Mouse (Mus musculus): ENCODE results near the gene Tfeb.

Gene Tfeb

DNA sequence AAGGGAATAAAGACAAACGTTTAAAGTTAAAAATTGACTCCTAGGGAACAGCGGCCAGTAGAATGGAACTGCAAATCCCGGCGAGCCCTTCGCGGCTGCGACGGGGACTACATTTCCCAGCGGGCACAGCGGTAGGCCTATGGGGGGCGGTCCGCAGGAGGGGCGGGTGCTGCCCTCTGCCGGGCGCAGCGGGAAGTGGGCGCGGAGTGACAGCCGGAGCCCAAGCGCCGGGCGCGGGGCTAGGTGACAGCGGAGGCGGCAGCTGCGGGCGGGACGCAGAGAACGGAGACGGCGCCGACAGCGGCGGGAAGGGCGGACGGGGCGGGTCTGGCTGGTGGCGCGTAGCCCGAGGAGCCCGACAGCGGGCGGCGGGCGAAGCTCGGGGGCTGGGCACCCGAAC is at the start of gene Tfeb:
Gene Tfeb, plus strand, starts transcription at position 175 of the 400 bp plus-strand sequence.
- peak; percentile 95 for DNase-seq (ENCODE audit: low read depth)

DNA sequence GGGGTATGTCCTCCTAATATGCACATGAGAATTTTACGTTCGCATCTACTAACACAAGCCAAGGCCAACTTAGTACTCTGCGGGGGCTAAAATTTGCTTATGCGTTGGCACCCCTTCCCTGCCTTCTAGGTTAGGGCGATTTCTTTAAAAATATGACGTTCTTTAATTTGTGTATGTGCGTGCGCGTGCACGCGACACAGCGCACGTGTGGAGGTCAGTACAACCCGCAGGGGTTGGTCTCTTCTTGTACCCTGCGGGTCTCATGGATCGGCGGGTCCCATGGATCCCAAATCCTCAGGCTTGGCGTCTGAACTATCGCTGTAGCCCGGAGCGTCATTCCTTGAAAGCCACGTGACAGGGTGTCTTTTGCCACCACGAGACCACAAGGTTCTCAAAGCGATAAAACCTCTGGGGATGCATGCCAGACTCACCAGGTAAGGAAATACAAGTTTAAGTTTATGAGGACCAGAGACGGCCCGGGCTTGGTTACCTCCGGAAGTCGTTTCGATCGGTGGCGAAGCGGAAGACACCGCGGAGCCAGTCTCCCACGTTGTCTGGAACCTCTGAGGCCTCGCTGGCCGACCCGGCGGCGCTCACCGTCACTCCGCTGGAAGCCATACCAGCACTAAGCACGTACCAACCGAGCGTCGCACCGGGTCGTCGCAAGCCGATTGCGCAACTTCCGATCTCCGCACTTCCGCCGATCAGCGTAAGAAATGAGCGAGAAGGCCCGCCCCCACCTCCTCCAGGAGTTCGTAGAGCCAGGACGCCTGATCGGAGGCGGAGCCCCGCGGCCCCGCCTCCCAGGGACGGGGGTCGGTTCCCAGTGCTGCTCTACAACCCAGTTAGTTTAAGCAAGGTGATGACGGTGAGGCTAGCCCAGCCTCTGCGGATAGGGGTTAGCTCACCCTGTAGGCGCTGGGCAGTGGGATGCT is 49.2 kb upstream of the Tfeb start:
- peak; percentile 96 for DNase-seq (ENCODE audit: low read depth)

DNA sequence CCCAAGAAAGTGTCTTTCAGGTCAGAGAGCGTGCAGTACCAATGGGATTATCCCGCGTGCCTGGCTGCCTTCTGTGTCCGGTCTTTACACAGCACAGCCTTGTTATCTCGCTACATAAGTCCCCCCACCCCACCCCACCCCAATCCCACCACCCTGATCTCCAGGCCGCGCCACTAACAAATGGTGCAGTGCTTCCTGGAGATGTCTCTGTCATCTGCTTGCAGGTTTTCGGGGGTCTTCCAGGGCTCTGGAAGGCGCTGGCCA is 48.6 kb upstream of the Tfeb start, which contains the start of gene Tomm6:
Gene Tomm6, minus strand, starts transcription at position 43 of the 264 bp plus-strand sequence.
- no peak for DNase-seq (ENCODE audit: low read depth)

DNA sequence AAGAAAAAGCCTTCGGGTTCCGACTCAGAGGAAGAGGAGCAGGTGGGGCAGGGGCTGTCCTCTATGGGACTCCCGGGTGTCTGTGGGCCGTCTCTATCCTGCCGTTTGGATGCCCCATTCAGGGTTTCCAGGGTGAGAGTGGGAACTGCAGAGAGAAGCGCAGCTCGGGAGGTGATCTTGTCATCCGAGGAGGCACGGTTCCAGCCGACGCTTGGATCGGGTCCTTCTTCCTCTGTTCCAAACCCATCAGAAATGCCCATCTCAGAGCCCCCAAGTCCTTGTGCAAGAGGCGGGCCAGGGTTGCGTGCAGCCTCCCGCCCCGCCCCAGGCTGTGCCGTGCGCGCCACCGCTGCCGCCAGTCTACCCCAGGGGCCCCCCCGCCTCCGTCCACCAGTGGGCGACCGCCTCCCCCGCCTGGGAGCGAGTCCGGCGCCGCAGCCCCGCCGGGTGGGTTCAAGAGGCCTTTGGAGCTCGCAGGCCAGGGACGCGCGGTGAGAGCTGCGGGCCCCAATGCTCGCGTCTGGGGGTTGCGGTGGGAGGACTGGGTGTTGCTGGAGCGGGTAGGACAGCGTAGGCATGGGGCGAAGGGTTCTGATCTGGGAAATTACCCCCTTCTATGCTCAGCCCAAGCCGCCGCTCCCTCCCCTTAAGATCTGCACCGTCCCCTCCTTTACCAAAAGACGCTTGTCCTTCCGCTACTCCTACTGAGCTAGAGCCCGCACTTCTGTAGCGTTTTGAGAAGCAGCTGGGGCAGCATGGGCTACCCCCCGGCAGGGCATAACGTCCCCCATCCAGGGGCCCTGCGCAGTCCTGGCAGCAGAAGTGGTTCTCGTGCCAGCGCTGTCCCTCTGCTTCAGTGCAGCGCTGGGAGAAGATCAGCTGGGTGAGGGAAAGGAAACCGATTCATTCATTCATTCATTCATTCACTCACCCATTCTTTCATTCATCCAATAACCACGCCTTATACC is 47.9 kb upstream of the Tfeb start, which contains the start of gene Frs3:
Gene Frs3, plus strand, starts transcription at position 423 of the 968 bp plus-strand sequence.
- DNase-seq (ENCODE audit: low read depth): peak; percentile 61

- no peak for DNase-seq (ENCODE audit: low read depth)
These were observed 46.9 kb upstream of the Tfeb start for GRCm38 (mm10) chr17:47689894-47690293.

GRCm38 (mm10) chr17:47691650-47692049 is 45.2 kb upstream of the Tfeb start:
- DNase-seq (ENCODE audit: low read depth): no peak

DNA sequence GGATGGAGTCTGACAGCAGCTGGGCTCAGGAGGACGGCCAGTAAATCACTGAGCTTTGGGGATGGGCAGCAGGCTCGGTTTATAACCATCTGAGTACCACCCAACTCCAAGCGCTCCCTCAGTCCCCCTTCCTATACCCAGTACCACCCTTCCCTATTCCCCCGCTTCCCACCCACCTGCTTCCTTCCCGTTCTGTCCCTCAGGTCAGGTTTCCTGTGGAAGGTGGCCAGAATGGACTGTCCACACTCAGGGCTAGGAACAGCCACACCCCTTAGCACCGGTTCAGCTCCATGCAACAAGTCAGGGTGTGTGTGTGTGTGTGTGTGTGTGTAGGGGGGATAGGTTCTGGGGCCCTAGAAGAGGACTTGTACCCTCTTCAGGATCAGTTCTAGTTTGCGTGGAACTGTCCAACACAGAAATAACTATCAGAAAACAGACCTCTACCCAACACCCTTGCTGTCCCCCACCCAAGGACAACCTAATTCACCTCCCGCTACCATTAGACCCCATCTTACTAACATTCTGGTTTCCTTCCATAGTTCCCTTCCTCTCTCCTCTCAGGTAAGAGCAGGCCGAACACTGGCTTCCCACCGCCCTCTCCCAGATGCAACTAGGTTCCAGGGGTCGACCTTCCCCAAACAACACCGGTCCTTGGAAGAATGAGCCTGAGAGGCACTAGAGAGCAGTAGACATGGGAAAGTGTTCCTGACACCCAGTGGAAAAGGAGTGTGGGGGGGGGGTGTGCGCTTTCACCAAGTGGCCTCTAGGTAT is 43.0 kb upstream of the Tfeb start:
- no peak for DNase-seq (ENCODE audit: low read depth)

GRCm38 (mm10) chr17:47694442-47694502 is 42.6 kb upstream of the Tfeb start, which contains the start of gene Gm21981:
Gm21981 (minus strand) TSS chr17:47694455.
- DNase-seq (ENCODE audit: low read depth): no peak

- DNase-seq (ENCODE audit: low read depth): peak; percentile 97
These were observed 42.1 kb upstream of the Tfeb start, which contains the start of gene Prickle4 for GRCm38 (mm10) chr17:47694503-47695336. Prickle4 (minus strand) TSS chr17:47694736.

- no peak for DNase-seq (ENCODE audit: low read depth)
These were observed 41.5 kb upstream of the Tfeb start for GRCm38 (mm10) chr17:47695337-47695710.

DNA sequence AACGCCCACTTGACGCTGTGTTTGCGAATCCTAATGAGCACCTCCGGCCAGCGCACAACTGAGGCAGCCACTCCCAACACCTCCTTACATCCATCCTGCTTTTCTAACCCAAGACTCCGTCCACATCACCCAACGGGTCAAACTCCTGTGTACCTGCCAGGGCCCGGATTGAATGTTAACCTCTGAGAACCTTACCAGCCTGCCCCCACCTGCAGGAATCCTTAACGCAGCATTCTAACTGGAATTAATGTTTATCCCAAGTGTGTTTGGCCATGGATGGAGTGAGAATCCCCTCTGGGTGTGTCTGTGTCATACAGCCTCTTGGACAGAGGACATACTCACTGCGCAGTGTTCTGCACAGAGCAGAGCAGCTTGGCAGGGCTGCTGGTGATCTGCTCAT is 38.7 kb upstream of the Tfeb start:
- no peak for DNase-seq (ENCODE audit: low read depth)

DNA sequence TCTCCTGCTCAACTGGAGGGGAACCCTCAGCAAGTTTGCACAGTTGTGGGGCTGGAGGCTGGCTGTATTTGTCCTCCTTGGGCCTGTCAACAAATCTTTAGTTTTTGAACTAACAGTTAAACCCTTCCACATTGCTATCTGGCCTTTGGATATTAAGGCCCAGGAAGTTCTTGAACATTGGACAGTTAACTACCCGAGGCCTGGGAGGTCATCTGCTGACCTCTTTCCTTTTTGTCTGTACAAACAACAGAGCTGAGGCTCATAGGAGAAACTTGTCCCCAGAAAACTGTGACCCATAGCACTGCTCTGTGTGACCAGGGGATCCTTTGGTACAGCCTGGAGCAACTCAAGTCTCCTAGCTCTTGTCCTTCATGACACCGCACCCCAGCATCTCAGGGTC is 37.8 kb upstream of the Tfeb start:
- no peak for DNase-seq (ENCODE audit: low read depth)

DNA sequence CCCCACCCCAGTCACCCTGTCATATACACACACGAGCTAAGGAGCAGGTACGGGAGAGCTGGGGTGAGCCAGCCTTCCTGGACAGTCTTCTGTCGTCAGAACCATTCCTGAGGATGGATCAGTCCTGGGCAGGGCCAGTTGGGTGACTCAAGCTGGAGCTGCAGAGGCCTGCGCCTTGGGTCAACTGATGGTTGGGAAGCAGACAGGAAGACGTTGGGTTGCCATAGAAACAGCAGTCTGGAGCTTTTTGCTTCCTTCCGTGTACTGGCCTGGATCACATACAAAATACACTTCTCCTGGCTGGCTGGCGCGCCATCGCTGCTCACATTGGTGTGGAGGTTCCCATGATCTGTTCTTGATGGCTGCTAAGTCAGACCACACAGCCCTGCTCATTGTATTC is 35.0 kb upstream of the Tfeb start:
- no peak for DNase-seq (ENCODE audit: low read depth)

DNA sequence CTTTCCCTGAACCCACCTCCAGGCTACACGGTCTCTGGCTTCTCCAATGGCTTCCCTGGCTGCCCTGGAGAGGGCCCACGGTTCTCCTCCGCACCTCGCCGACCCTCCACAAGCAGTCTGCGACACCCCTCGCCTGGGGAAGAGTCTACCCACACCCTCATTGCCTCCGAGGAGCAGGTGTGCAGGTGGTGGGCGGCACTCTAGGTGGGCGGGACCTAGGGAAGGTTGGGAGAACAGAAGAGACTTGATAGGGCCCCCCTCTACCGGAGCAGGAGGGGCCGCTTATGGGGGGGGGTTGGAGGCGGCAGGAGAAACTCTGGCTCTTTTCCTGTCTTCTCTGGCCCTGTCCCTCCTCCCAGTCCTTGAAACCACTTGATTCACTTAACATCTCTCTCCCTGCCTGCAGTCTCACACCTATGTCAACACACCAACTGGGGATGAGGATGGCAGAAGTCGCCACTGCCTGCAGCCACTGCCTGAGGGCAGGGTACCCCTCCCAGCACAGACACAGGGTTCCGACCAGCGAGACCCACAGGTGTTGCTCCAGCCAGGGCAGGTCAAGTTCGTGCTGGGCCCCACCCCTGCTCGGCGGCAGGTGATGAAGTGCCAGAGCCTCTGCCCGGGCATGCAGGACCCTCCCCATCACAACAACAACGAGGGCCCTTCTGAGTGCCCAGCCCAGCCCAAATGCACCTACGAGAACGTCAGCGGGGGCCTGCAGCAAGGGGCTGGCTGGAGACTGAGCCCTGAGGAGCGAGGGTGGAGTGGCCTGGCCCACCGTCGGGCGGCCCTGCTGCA is 34.1 kb upstream of the Tfeb start:
- DNase-seq (ENCODE audit: low read depth): no peak

DNA sequence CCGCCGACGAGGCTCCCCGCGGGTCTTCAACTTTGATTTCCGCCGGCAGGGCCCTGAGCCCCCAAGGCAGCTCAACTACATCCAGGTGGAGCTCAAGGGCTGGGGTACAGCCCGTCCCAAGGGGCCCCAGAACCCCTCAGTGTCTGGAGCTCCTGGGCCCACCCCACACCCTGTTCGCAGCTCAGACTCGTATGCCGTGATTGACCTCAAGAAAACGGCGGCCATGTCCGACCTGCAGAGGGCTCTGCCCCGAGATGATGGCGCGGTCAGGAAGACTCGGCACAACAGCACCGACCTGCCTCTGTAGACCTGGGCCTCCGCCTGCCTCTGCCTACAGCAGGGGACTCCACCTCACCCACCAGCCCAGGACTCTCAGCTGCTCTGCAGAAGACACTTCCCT is 33.3 kb upstream of the Tfeb start:
- DNase-seq (ENCODE audit: low read depth): no peak

DNA sequence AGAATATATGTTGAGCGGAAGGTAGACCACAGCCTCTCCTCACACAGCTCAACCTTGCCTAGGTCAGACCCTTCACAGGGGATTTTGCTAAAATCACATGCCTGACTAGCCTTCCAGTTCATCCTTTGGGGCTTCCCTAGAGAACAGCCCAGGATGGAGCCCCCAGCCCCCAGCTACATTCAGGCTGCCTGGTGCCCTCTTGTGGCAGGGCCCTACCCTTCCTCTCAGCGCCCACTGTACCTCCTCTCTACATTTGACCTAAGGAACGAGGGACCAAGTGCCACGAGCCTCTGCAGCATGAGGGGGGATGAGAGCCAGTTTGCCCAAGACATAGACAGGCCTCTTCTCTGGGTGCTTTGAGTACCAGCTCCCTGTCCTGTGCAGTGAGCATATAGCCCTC is 32.1 kb upstream of the Tfeb start:
- no peak for DNase-seq (ENCODE audit: low read depth)

GRCm38 (mm10) chr17:47706196-47706595 is 30.6 kb upstream of the Tfeb start:
- no peak for DNase-seq (ENCODE audit: low read depth)

DNA sequence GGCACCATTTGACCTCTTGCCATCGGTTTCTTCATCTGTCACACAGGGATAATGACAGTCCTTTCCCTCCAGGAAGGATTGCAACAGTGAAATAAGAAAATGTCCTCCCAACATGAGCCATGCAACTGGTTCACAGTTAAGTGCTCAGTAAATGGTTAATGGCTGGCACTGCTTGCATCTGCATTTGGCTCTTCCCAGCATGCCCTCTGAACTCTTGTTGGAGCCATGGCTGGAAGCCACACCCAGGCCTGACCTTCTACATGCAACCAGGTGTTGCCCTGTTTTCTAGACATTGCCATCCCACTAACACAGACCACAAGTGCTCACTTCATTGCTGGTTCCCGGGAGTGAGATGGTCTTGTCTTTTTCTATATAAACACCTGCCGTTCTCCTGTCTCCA is 28.9 kb upstream of the Tfeb start:
- no peak for DNase-seq (ENCODE audit: low read depth)

DNA sequence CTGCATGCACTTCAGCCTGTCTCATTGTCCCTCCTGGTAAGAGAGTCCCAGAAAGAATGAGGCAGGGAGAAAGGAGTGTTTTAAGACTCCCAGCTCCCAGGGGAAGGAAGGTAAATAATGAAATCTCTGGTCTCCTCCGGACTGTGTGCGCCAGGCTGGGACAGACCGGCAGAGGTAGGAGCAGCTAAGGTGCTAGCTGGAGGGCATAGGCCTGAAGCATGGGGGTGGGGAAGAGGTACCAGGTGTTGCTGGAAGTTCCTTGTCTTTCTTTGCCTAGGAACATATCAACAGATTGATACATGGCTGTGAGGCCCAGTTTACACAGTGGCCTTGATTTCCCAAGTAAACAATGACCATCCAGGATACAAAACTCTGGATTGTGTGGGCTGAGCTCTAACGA is 27.9 kb upstream of the Tfeb start:
- no peak for DNase-seq (ENCODE audit: low read depth)

- DNase-seq (ENCODE audit: low read depth): no peak
These were observed 26.8 kb upstream of the Tfeb start for GRCm38 (mm10) chr17:47710036-47710435.

- no peak for DNase-seq (ENCODE audit: low read depth)
These were observed 24.9 kb upstream of the Tfeb start for GRCm38 (mm10) chr17:47711883-47712282.

Measured in naive thymus-derived CD4-positive, alpha-beta T cell, adult 2 months (primary cell).